Mouse (Mus musculus) lung, postnatal 36 days (tissue): ENCODE measurements around the gene Slc8b1.

ENCODE experiments used
- DNase-seq: peaks from one replicate; pipeline ENCODE4 v3.0.0; 2022; ENCODE audit warnings: mixed read lengths

The Slc8b1 gene

DNA sequence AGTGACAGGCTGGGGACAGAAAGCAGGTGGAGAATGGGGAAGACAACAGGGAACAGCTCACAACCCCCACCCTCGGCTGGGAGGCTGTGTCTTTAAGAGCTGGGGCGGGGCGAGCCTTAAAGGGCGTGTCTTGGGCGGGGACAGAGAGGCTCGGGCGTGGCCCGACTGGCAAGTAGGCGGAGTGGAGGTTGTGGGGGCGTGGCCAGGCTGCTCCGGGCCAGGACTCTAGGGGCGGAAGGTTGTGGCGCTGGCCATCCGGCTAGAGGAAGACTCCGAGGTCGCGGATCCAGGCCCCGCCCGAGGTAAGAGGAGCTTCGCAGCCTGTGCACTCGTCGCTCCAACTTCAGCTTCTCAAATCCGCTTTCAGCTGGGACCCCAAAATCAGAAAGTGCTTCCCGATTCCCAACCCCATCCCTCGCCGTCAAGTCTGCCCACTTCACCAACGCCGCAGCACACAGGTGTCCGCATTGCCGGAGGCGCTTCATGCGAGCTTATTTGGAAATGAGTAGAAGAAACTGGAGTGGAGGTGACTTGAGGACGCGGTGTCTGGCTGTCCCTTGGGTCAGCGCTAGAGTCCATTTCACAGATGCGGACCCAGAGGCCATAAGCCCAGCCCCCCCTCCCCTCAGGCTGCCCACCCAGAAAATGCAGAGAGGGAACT is at the start of gene Slc8b1:
Gene Slc8b1, plus strand, starts transcription at position 187 of the 661 bp plus-strand sequence.
- DNase-seq: peak; percentile 98

- DNase-seq: no peak
Observed at GRCm38 (mm10) chr5:120461902-120462301, 49.1 kb upstream of the Slc8b1 start.

DNA sequence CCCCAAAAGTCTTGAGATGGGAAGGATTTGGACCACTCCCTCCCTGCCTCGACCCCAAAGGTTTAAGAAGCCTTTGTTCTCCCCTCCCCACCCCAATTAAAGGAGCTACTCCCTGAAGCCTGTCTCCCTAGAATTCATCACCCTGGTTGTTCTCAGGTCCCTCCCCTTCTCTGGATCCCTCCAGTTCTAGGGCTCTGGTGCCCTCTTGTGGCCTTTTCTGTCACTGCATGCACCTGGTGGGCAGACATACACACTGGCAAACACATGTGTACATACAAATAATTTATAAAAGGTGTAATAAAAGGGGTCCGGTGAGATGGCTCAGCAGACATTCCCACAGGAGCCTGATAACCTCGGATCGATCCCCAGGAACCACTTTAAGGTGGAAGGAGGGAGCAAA is 46.6 kb upstream of the Slc8b1 start:
- DNase-seq: no peak

DNA sequence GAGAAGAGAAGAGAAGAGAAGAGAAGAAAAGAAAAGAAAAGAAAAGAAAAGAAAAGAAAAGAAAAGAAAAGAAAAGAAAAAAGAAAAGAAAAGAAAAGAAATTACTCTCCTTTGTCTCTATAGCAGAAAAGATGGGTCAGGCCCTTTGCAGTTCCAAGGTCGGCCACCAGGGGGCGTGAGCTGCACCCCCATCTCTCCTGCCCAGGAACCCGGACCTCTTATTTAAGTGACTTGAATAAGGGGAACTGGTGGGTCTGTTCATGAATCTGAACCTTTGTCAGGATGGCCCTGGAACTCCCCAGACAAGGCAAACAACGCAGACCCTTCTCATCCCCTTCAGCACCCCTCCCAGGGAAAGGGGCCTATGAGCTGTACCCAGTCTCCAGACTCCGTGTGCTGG is 45.9 kb upstream of the Slc8b1 start:
- DNase-seq: peak; percentile 21

DNA sequence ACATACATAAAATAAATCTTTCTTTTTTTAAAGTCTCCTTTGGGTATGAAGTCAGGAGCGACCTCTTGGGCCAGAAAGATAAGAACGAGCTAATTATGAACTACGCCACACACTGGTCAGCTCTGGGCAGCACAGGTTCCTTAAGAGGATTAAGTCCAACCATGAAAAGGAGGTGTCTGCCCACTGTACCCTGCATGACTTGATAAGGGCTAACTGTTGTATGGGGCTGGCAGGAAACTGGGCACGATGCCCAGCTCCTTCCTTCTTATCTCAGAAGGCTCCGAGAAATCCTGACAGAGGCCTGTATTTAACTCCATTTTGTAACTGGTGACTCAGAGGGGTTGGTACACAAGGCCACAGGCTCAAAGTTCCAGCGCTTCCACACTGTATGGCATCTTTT is 45.1 kb upstream of the Slc8b1 start:
- peak; percentile 36 for DNase-seq

DNA sequence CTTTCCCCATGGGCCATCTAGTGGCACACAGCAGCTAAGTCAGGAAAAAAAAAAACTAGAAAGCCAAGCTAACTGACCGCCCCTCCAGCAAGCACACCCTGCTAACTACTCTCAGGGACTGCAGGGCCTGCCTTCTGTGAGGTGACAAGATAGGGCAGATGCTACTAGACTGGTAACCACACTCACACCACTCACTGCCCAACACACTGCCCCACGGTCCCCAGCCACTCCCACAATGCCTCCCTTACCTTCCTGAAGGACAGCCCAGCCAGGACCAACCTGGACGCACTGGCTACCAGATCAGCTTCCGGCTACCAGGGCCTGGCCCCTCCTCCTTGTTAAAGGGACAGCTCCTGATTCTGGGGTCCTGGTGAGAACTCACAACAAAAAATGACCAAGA is 43.9 kb upstream of the Slc8b1 start:
- peak; percentile 12 for DNase-seq

- no peak for DNase-seq
Observed at GRCm38 (mm10) chr5:120468336-120468735, 42.6 kb upstream of the Slc8b1 start.

GRCm38 (mm10) chr5:120468830-120469229 is 42.1 kb upstream of the Slc8b1 start:
- DNase-seq: no peak

DNA sequence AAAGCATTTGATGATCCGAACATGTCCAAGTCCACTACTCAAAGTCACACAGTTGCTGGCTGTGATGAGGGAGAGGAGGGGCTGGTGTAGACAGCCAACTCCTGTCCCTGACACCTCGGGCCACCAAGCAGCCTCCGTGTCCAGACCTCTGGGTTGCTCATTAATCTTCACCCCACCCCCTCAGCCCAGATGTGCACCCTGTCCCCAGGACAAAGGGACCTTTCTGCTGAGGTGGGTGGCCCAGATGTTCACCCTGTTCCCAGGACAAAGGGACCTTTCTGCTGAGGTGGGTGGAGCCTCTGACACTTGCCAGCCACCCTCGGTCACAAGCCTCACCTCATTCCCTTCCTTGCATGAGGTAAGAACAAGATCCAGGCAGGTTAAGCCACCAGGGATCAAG is 39.4 kb upstream of the Slc8b1 start:
- DNase-seq: no peak

GRCm38 (mm10) chr5:120472770-120473169 is 38.2 kb upstream of the Slc8b1 start, which contains the start of gene Sdsl:
TSS of gene Sdsl (minus strand) at chr5:120472810.
- no peak for DNase-seq

DNA sequence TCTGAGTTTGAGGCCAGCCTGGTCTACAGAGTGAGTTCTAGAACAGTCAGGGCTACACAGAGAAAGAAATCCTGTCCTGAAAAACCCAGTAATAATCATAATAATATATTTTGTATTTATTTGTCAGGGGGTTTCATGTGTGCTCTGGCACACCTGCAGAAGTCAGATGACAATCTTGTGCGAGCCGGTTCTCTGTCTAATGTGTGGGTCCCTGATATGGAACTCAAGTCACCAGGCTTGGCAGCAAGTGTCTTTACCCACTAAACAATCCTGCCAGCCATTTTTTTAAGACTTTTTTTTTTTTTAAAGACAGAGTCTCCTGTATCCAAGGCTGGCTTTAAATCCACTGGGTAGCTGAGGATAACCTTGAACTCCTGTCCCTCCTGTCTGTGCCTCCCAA is 37.6 kb upstream of the Slc8b1 start:
- DNase-seq: no peak

GRCm38 (mm10) chr5:120475861-120476260 is 35.1 kb upstream of the Slc8b1 start:
- no peak for DNase-seq

GRCm38 (mm10) chr5:120476296-120476695 is 34.7 kb upstream of the Slc8b1 start, which contains the start of gene Sds:
TSS of gene Sds (plus strand) at chr5:120476526.
- DNase-seq: no peak

DNA sequence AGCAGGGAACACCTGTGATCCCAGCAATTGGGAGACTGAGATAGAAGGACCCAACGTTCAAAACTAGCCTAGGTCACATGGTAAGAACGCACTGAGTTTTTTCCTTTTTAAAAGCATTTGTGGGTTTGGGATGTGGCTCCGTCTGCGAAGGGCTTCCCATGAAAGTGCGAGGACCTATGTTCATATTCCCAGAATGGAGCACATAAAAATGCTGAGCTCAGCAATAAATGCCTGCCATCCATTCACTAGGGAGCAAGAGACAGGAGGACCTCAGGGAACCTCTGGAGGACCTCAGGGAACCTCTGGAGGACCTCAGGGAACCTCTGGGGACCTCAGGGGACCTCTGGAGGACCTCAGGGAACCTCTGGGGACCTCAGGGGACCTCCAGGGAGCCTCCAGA is 33.0 kb upstream of the Slc8b1 start:
- DNase-seq: no peak

DNA sequence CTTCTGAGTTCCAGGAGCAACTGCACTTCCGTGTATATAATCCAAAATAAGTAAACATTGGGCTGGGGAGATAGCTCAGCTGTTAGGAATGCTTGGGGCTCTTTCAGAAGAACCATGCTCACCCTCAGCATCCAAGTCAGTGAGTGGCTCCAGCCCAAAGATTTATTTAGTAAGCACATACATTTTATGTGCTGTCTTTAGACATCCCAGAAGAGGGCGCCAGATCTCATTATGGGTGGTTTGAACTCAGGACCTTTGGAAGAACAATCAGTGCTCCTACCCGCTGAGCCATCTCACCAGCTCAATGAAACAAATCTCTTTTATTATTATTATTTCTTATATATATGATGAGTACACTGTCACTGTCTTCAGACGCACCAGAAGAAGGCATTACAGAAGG is 31.4 kb upstream of the Slc8b1 start:
- no peak for DNase-seq

- no peak for DNase-seq
Observed at GRCm38 (mm10) chr5:120481205-120481604, 29.8 kb upstream of the Slc8b1 start.

GRCm38 (mm10) chr5:120483399-120483798 is 27.6 kb upstream of the Slc8b1 start:
- DNase-seq: no peak

GRCm38 (mm10) chr5:120487844-120488243 is 23.1 kb upstream of the Slc8b1 start:
- no peak for DNase-seq

GRCm38 (mm10) chr5:120490679-120491192 is 20.2 kb upstream of the Slc8b1 start:
- DNase-seq: peak; percentile 36

- no peak for DNase-seq
Observed at GRCm38 (mm10) chr5:120492437-120492836, 18.5 kb upstream of the Slc8b1 start.

DNA sequence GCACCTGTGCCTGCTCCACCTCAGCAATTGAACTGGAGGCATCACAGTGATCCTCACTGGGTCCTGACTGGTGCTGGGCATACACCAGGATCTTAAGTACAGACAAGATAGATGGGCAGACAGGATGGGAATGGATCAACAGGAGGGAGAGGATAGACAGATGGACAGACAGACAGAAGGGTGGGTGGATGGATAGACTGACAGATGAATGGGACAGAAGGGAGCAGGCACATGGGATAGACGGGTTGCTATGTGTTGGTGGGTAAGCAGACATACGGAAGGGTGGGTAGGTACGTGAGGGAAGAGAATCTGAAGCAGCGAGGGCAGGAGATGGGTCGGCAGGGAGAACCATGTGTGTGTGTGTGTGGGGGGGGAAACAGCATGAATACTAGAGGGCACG is 17.5 kb upstream of the Slc8b1 start:
- no peak for DNase-seq

DNA sequence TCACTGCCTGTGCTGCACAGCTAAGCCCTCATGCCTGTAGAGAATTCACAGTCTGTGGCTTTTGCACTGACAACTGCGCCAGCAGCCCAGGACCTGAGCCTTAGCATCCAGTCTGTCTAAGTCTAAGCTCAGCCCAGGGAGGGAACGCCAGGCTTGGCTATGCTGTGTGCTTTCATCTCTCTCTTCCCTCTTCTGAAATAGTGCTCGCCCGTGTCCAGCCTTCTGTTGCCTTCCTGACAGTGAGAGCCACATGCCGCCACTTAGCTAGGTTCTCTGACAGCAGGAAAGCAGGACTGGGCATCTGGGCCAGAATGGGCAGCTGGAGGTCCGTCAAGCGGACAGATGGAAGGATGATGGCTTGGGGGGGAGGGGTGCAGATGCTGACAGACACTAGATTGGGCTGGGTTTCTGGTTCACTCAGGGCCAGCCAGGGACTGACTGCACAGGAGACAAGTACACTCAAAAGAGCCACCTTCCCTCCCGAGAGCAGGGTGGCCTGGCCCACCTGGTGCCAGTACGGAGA is 17.0 kb upstream of the Slc8b1 start:
- no peak for DNase-seq

DNA sequence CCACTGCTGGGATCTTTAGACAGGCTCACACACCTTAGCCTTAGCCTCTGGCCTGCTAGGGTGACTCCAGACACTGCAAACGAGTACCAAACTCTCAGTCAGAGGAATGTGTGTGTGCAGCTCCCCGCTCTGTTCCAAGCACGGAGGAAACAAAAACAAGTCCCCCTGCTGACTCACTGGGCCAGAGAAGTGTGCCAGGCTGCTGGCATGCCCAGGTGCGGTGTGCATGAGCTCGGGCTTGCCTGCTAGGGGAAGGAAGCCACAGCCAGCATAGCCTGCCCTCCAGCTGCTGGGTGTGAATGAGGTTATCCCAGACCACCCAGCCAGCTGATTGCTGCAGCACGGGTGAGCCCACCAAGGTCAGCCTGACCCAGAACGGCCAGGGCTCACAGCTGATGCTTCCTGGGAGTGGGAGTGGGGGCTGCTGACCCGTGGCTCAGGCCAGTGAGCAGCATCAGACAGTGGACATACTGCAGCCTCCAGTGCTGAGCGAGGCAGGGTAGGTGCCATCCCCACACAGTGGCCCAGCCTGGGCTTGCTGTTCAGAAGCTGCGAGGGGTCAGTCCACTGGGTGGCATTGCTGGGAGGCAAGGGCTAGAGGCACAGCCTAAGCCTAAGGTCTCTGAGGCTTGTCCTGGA is 15.8 kb upstream of the Slc8b1 start:
- no peak for DNase-seq

DNA sequence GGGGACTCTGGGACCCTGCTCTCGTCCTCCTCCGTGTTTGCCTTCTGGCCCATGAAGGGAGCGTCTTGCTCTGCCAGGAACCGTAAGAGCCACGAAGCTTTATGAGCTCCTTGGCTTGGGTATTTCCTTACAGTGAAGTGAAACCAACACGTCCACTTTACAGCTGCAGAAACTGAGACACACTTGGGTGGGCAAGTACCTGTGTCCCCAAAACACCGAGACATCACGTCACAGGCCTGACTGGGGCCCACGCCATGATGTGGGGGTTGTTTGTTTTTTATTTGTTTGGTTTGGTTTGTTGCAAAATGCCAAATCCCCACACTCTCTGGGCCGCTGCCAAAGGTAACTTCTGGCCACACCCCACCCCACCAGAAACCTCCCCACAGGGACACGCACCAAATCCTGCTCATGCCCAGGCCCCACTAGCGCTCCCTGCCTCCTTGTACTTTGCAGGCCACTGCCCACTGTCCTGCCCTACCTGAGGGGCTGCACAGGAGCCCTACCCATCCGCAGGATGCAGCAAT is 15.2 kb upstream of the Slc8b1 start:
- no peak for DNase-seq
